Comparison of ENCODE assay signal across 22 mouse cellular contexts in the genomic region with DNA sequence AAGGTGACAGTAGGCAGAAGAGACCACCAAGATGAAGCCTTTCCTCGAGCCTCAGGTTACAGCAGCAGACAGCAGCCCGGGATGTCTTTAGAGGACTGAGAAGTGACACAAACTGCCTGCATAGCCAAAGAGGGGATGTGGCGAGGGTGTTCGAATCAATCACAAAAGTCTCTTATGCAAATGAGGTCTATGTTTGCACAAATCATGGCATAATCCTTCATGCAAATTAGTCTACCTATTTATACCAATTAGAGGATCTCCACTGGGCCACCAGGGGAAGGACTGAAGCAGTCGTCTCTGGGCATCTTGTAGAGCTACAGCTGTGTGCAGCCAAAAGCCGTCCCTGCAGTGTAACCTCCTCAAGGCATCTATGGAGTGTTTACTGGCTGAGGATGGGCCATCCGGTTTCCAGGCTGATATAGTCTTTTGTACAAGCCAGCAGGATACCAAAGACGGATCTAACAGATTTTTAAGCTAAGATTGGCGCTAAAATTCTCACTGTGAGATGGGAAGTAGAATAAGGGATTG.
DNase-seq lines count a peak whose midpoint lies in the region; ATAC-seq and TF ChIP-seq lines count a peak whose summit lies in the region.
"Had no signal": no experiment of that assay in that cellular context is flagged by ENCODE, and none has a peak within 500 bp of the region (broad histone marks: within the 10 kb centered on the region; RNA-seq: fewer than 3 reads in every experiment).

No protein-coding gene starts in this region.

- H3K4me2 ChIP-seq in forebrain, embryonic 13.5 days, result no peak overlapping the region
- H3K4me2 ChIP-seq in hindbrain, embryonic 13.5 days, result no peak overlapping the region
- no peak overlapping the region for H3K4me2 ChIP-seq in hindbrain, embryonic 14.5 days (replicated peaks)
- no peak overlapping the region for H3K4me2 ChIP-seq in neural tube, embryonic 13.5 days
- H3K4me2 ChIP-seq: embryonic facial prominence, embryonic 13.5 days; hindbrain, embryonic 15.5 days had no signal

- peak overlapping the region; percentile 96; the same call in 1 of the 2 replicates for H3K27ac ChIP-seq in cerebellum, adult 2 months (ENCODE audit: insufficient read depth, low read length)
- H3K27ac ChIP-seq in forebrain, embryonic 13.5 days, result no peak overlapping the region
- H3K27ac ChIP-seq in forebrain, embryonic 10.5 days, result no peak overlapping the region
- peak overlapping the region; percentile 53; the same call in 1 of the 2 replicates for H3K27ac ChIP-seq in hindbrain, embryonic 13.5 days
- no peak overlapping the region for H3K27ac ChIP-seq in hindbrain, embryonic 14.5 days
- peak overlapping the region; percentile 33; the same call in 1 of the 2 replicates for H3K27ac ChIP-seq in neural tube, embryonic 13.5 days (replicated peaks)
- H3K27ac ChIP-seq: embryonic facial prominence, embryonic 13.5 days; heart, embryonic 10.5 days had no signal

- H3K4me3 ChIP-seq in cerebellum, adult 2 months (replicated peaks; ENCODE audit: insufficient read depth, low read depth, low read length), result no peak overlapping the region
- no peak overlapping the region for H3K4me3 ChIP-seq in forebrain, embryonic 13.5 days
- H3K4me3 ChIP-seq in forebrain, embryonic 10.5 days, result no peak overlapping the region
- no peak overlapping the region for H3K4me3 ChIP-seq in hindbrain, embryonic 13.5 days
- no peak overlapping the region for H3K4me3 ChIP-seq in hindbrain, embryonic 14.5 days (replicated peaks; ENCODE audit: low read length)
- no peak overlapping the region for H3K4me3 ChIP-seq in neural tube, embryonic 13.5 days
- H3K4me3 ChIP-seq: embryonic facial prominence, embryonic 13.5 days; heart, embryonic 10.5 days; hindbrain, embryonic 15.5 days had no signal

- peak in 1 of 2 experiments; percentile 17 for DNase-seq in cerebellum, adult 2 months
- DNase-seq in cerebellum, postnatal 4 days (ENCODE audit: low spot score in 2 of 2), result no peak
- no peak for DNase-seq in forebrain, embryonic 10.5 days (ENCODE audit: extremely low spot score, low spot score)
- DNase-seq in hindbrain, embryonic 14.5 days (ENCODE audit: low spot score), result no peak
- no peak for DNase-seq in neural tube, embryonic 10.5 days (ENCODE audit: extremely low spot score, low spot score)
- DNase-seq: adrenal gland, postnatal 14 days; cerebellum, adult 11 months; gastrocnemius, postnatal 10 days; heart, adult 18-20 months; heart, postnatal 10 days; heart, postnatal 4 days; kidney, adult 8-10 months had no signal

- no peak for TF ChIP-seq CTCF in cerebellum, adult 2 months (IDR thresholded peaks at IDR 0.05; ENCODE audit: borderline replicate concordance, insufficient read depth, low read depth, low read length)

- 67% methylated on average over 9 of the region's 9 CpGs for WGBS in cerebellum, adult 2 months
- 39% methylated on average over 9 of the region's 9 CpGs for WGBS in forebrain, embryonic 13.5 days
- whole genome bisulfite sequencing in forebrain, embryonic 10.5 days, result 76% methylated on average over 9 of the region's 9 CpGs
- 55% methylated on average over 9 of the region's 9 CpGs for WGBS in hindbrain, embryonic 13.5 days
- WGBS in hindbrain, embryonic 14.5 days, result 52% methylated on average over 9 of the region's 9 CpGs
- WGBS in neural tube, embryonic 13.5 days, result 62% methylated on average over 9 of the region's 9 CpGs

- no peaks in the 10 kb centered on the region for H3K27me3 ChIP-seq in cerebellum, adult 2 months (ENCODE audit: control insufficient read depth, insufficient read depth, low read length)
- H3K27me3 ChIP-seq in forebrain, embryonic 13.5 days, result no peaks in the 10 kb centered on the region
- no peaks in the 10 kb centered on the region for H3K27me3 ChIP-seq in forebrain, embryonic 10.5 days (ENCODE audit: poor library complexity, severe bottlenecking)
- no peaks in the 10 kb centered on the region for H3K27me3 ChIP-seq in hindbrain, embryonic 13.5 days
- H3K27me3 ChIP-seq in hindbrain, embryonic 14.5 days (ENCODE audit: control insufficient read depth, insufficient read depth, low read length), result no peaks in the 10 kb centered on the region
- no peaks in the 10 kb centered on the region for H3K27me3 ChIP-seq in neural tube, embryonic 13.5 days
- H3K27me3 ChIP-seq: embryonic facial prominence, embryonic 13.5 days; hindbrain, embryonic 15.5 days; Patski had no signal

- no peaks in the 10 kb centered on the region for H3K36me3 ChIP-seq in forebrain, embryonic 13.5 days (ENCODE audit: poor library complexity, severe bottlenecking)
- no peaks in the 10 kb centered on the region for H3K36me3 ChIP-seq in forebrain, embryonic 10.5 days (replicated peaks)
- H3K36me3 ChIP-seq in hindbrain, embryonic 13.5 days, result no peaks in the 10 kb centered on the region
- H3K36me3 ChIP-seq in hindbrain, embryonic 14.5 days (replicated peaks; ENCODE audit: control insufficient read depth, insufficient read depth), result no peaks in the 10 kb centered on the region
- no peaks in the 10 kb centered on the region for H3K36me3 ChIP-seq in neural tube, embryonic 13.5 days
- H3K36me3 ChIP-seq: embryonic facial prominence, embryonic 13.5 days; heart, embryonic 10.5 days; hindbrain, embryonic 15.5 days had no signal

- TF ChIP-seq POLR2A in cerebellum, adult 2 months (IDR thresholded peaks at IDR 0.05; ENCODE audit: borderline replicate concordance, insufficient read depth, low read length), result no peak

- H3K4me1 ChIP-seq in cerebellum, adult 2 months (ENCODE audit: control insufficient read depth, insufficient read depth, low read length), result peaks cover 22% of the 10 kb centered on the region; the same call in 1 of the 2 replicates
- peaks cover 16% of the 10 kb centered on the region for H3K4me1 ChIP-seq in forebrain, embryonic 13.5 days
- H3K4me1 ChIP-seq in forebrain, embryonic 10.5 days, result no peaks in the 10 kb centered on the region
- H3K4me1 ChIP-seq in hindbrain, embryonic 13.5 days (replicated peaks), result peaks cover 36% of the 10 kb centered on the region
- H3K4me1 ChIP-seq in hindbrain, embryonic 14.5 days (replicated peaks; ENCODE audit: control insufficient read depth, insufficient read depth, low read length), result peaks cover 10% of the 10 kb centered on the region; the same call in 1 of the 2 replicates
- peaks cover 48% of the 10 kb centered on the region for H3K4me1 ChIP-seq in neural tube, embryonic 13.5 days (replicated peaks)
- H3K4me1 ChIP-seq: embryonic facial prominence, embryonic 13.5 days; heart, embryonic 10.5 days had no signal

- no peak overlapping the region for H3K9ac ChIP-seq in forebrain, embryonic 13.5 days
- no peak overlapping the region for H3K9ac ChIP-seq in hindbrain, embryonic 13.5 days
- no peak overlapping the region for H3K9ac ChIP-seq in hindbrain, embryonic 14.5 days
- no peak overlapping the region for H3K9ac ChIP-seq in neural tube, embryonic 13.5 days
- H3K9ac ChIP-seq: embryonic facial prominence, embryonic 13.5 days; hindbrain, embryonic 15.5 days had no signal

- no peaks in the 10 kb centered on the region for H3K9me3 ChIP-seq in forebrain, embryonic 13.5 days (replicated peaks)
- no peaks in the 10 kb centered on the region for H3K9me3 ChIP-seq in forebrain, embryonic 10.5 days
- no peaks in the 10 kb centered on the region for H3K9me3 ChIP-seq in hindbrain, embryonic 13.5 days
- no peaks in the 10 kb centered on the region for H3K9me3 ChIP-seq in hindbrain, embryonic 14.5 days (ENCODE audit: control insufficient read depth, low read length)
- H3K9me3 ChIP-seq in neural tube, embryonic 13.5 days, result no peaks in the 10 kb centered on the region
- H3K9me3 ChIP-seq: embryonic facial prominence, embryonic 13.5 days; heart, embryonic 10.5 days; hindbrain, embryonic 15.5 days had no signal

- ATAC-seq in forebrain, embryonic 13.5 days, result 0 out of 2 replicates have a peak, but pooled peaks have one; percentile 37
- ATAC-seq in hindbrain, embryonic 13.5 days (ENCODE audit: low FRiP score), result no peak
- no peak for ATAC-seq in hindbrain, embryonic 14.5 days (ENCODE audit: low FRiP score)
- no peak for ATAC-seq in neural tube, embryonic 13.5 days (ENCODE audit: low read depth)
- ATAC-seq: activated CD4-positive, CD25-positive, alpha-beta regulatory T cell, adult 4 months; inflammation-experienced regulatory T-cells, adult 6 months; intestine, postnatal 0 days; Patski had no signal

Comparison
In these comparisons a context has a peak if more than half of its experiments do, and no peak if none do; other contexts are left out.
1. H3K27ac ChIP-seq: peak in cerebellum, adult 2 months (single experiment), hindbrain, embryonic 13.5 days (single experiment) and neural tube, embryonic 13.5 days (single experiment); none in forebrain, embryonic 13.5 days (single experiment), forebrain, embryonic 10.5 days (single experiment) and hindbrain, embryonic 14.5 days (single experiment).